Mouse (Mus musculus) myocyte (in vitro differentiated cells): ENCODE data around the gene Bag5. TPM values are rescaled to one million over a fixed set of nuclear protein-coding genes. Genes with fewer than 3 reads are reported as not detected.
"Not testable (repeated sequence)": the region's sequence is repeated elsewhere in the genome, so short reads cannot be mapped to it uniquely, and the experiment has no call there.

Experiments
- H3K27me3 ChIP-seq: one replicate; pipeline ENCODE4 v1.6.1; 2011; ENCODE audit not compliant: control insufficient read depth, insufficient read depth, insufficient read length
- H3K36me3 ChIP-seq: one replicate; pipeline ENCODE4 v1.6.1; 2011; ENCODE audit not compliant: control insufficient read depth, insufficient read depth
- H3K4me2 ChIP-seq: one replicate; pipeline ENCODE4 v1.6.1; 2011; ENCODE audit warnings: low read depth, control low read depth
- H3K4me3 ChIP-seq: one replicate; pipeline ENCODE4 v1.5.1; 2011; ENCODE audit warnings: mild to moderate bottlenecking, control low read depth, moderate library complexity
- H3K79me2 ChIP-seq: one replicate; pipeline ENCODE4 v1.6.1; 2011; ENCODE audit not compliant: control insufficient read depth, insufficient read depth
- H3ac ChIP-seq: one replicate; pipeline ENCODE4 v1.6.1; 2011; ENCODE audit not compliant: control insufficient read depth, insufficient read length
- CEBPB ChIP-seq: IDR thresholded peaks from 2 replicates; pipeline ENCODE4 v1.6.1; 2011; ENCODE audit warnings: mild to moderate bottlenecking, moderate library complexity; ENCODE audit not compliant: poor library complexity, insufficient read depth, severe bottlenecking
- E2F4 ChIP-seq: IDR thresholded peaks from one replicate; pipeline ENCODE4 v1.6.1; 2011; ENCODE audit warnings: mild to moderate bottlenecking, control low read depth, moderate library complexity; ENCODE audit not compliant: insufficient read depth
- MAX ChIP-seq: IDR thresholded peaks from one replicate; pipeline ENCODE4 v1.6.1; 2011; ENCODE audit warnings: low read depth, mild to moderate bottlenecking, control low read depth
- MYOD1 ChIP-seq, 3 experiments: IDR thresholded peaks; one replicate each; pipeline ENCODE4 v1.6.1; 2011; ENCODE audit warnings: control low read depth in 2 of 3, low read depth in 2 of 3, mild to moderate bottlenecking in 2 of 3, moderate library complexity in 1 of 3; ENCODE audit not compliant: insufficient read length in 2 of 3, control insufficient read depth in 1 of 3
- MYOG ChIP-seq, 3 experiments: IDR thresholded peaks; one replicate each; pipeline ENCODE4 v1.6.1; 2011; ENCODE audit warnings: control low read depth in 2 of 3, low read depth in 2 of 3, mild to moderate bottlenecking in 2 of 3; ENCODE audit not compliant: insufficient read length in 2 of 3, control insufficient read depth in 1 of 3, insufficient read depth in 1 of 3
- POLR2A ChIP-seq: IDR thresholded peaks from one replicate; pipeline ENCODE4 v1.6.1; 2011; ENCODE audit warnings: low read depth, mild to moderate bottlenecking, control low read depth, moderate library complexity; ENCODE audit not compliant: insufficient read length
- POLR2AphosphoS2 ChIP-seq: IDR thresholded peaks from one replicate; pipeline ENCODE4 v1.6.1; 2011; ENCODE audit warnings: low read depth, control low read depth; ENCODE audit not compliant: insufficient read length
- REST ChIP-seq: IDR thresholded peaks from one replicate; pipeline ENCODE4 v1.6.1; 2011; ENCODE audit warnings: mild to moderate bottlenecking, control low read depth, moderate library complexity; ENCODE audit not compliant: insufficient read depth, insufficient read length
- SRF ChIP-seq: IDR thresholded peaks from one replicate; pipeline ENCODE4 v1.6.1; 2011; ENCODE audit warnings: low read depth; ENCODE audit not compliant: control insufficient read depth, insufficient read length
- TCF12 ChIP-seq: IDR thresholded peaks from one replicate; pipeline ENCODE4 v1.6.1; 2011; ENCODE audit warnings: mild to moderate bottlenecking, control low read depth; ENCODE audit not compliant: poor library complexity, insufficient read depth, severe bottlenecking
- TCF3 ChIP-seq: IDR thresholded peaks from one replicate; pipeline ENCODE4 v1.6.1; 2011; ENCODE audit warnings: low read depth, control low read depth; ENCODE audit not compliant: insufficient read length
- USF1 ChIP-seq: IDR thresholded peaks from one replicate; pipeline ENCODE4 v1.6.1; 2011; ENCODE audit warnings: low read depth, mild to moderate bottlenecking, control low read depth, moderate library complexity
- polyA plus RNA-seq: library from polyadenylated mRNA; unstranded; fragments of >200 nt; fragmentation: generic; extraction: Trizol; gene quantifications from one replicate; pipeline ENCODE4 v1.2.1, GENCODE M21; 2012; ENCODE audit warnings: missing spikeins

Gene Bag5
- polyA plus RNA-seq, 1 experiment: 20.3 TPM

- Histone ChIP-seq H3K4me2 (peak overlapping the region; percentile 65), H3K27me3 (no peaks in the 10 kb centered on the region), H3ac (no peak overlapping the region), H3K4me3 (no peak overlapping the region), H3K79me2 (no peaks in the 10 kb centered on the region), H3K36me3 (no peaks in the 10 kb centered on the region)
- no peak for TF ChIP-seq SRF
- peak in 1 of 3 experiments; percentile 84 for TF ChIP-seq MYOG (IDR thresholded peaks at IDR 0.05; ENCODE audit: control insufficient read depth in 1 of 3, insufficient read depth in 1 of 3, insufficient read length in 2 of 3, low read depth in 2 of 3)
- TF ChIP-seq TCF12: no peak
- peak in 1 of 3 experiments; percentile 92 for TF ChIP-seq MYOD1 (IDR thresholded peaks at IDR 0.05; ENCODE audit: control insufficient read depth in 1 of 3, insufficient read length in 2 of 3, low read depth in 2 of 3)
These were observed 32.2 kb upstream of the Bag5 start for GRCm38 (mm10) chr12:111745274-111745673.

DNA sequence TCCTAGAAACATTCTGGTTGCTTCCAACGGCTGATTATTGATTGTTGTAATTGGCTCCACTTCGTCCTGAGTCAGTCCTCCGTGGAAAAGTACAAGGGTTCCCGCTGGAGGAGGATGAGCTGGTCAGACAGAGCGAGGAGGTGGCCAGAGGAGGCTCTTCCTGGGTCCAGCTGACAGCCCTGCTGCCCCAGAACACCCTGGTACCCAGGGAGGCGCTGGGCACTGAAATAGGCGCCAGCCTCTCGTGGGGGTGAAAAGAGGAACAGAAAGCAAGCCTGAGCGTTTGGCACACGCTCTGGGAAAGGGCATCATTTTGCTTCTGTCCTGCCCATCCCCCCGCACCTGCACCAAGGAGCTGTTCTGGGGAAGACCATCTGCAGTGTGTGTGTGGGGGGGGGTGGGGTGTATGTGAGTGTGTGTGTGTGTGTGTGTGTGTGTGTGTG is 30.9 kb upstream of the Bag5 start:
- TF ChIP-seq CEBPB: no peak
- TF ChIP-seq POLR2AphosphoS2: no peak
- TF ChIP-seq USF1: no peak
- no peak for TF ChIP-seq MYOD1 (IDR thresholded peaks at IDR 0.05; ENCODE audit: control insufficient read depth in 1 of 3, insufficient read length in 2 of 3, low read depth in 2 of 3)
- no peak for TF ChIP-seq E2F4
- no peak for TF ChIP-seq TCF12
- Histone ChIP-seq H3K36me3 (no peaks in the 10 kb centered on the region), H3ac (no peak overlapping the region), H3K4me2 (no peak overlapping the region), H3K79me2 (no peaks in the 10 kb centered on the region), H3K27me3 (no peaks in the 10 kb centered on the region), H3K4me3 (no peak overlapping the region)

DNA sequence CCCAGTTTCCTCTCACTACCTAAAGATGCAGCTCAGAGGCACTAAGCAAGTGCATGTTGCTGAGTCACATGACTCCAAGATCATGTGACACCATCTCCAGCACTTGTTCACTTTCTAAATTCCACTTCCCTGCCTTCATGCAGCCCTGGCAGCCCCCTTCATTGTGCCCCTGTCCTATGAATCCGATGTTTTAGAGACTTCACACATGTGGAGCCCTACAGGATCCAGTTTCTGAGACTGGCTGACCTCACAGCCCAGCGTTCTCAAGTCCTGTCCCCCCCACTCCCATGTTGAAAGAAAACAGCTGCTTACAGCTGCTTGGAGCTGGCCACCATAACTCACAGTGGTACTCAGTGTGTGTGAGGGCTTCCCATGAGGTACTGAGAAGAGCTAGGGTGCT is 30.4 kb upstream of the Bag5 start:
- Histone ChIP-seq H3ac (no peak overlapping the region), H3K36me3 (no peaks in the 10 kb centered on the region), H3K4me3 (no peak overlapping the region), H3K27me3 (no peaks in the 10 kb centered on the region), H3K4me2 (no peak overlapping the region), H3K79me2 (no peaks in the 10 kb centered on the region)
- no peak for TF ChIP-seq POLR2AphosphoS2
- no peak for TF ChIP-seq REST
- TF ChIP-seq MYOG (IDR thresholded peaks at IDR 0.05; ENCODE audit: control insufficient read depth in 1 of 3, insufficient read depth in 1 of 3, insufficient read length in 2 of 3, low read depth in 2 of 3): peak in 1 of 3 experiments; percentile 3
- TF ChIP-seq MAX: no peak
- TF ChIP-seq USF1: peak; percentile 73
- TF ChIP-seq TCF3: no peak
- TF ChIP-seq CEBPB: no peak
- no peak for TF ChIP-seq POLR2A
- no peak for TF ChIP-seq E2F4
- TF ChIP-seq TCF12: no peak
- TF ChIP-seq SRF: no peak
- no peak for TF ChIP-seq MYOD1 (IDR thresholded peaks at IDR 0.05; ENCODE audit: control insufficient read depth in 1 of 3, insufficient read length in 2 of 3, low read depth in 2 of 3)

DNA sequence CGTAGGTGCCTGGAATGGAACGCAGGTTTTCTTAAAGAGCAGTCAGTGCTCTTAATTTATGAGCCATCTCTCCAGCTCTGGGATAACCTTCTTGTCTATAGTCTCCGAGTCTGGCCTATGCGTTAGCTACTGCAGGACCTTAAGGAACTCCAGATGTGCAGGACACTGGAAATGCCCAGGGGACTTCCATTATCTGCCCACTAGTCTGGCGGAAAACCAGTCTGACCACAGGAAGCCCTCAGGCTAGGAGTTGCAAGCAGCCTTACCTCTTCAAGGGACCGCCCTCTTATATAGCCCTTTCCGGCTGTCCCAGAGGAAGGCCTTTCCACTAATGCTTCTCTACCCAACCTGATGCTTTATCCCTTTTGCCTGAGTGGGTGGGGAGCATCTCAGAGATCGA is 28.3 kb upstream of the Bag5 start:
- TF ChIP-seq TCF12: no peak
- TF ChIP-seq REST: no peak
- no peak for TF ChIP-seq TCF3
- TF ChIP-seq USF1: no peak
- no peak for TF ChIP-seq SRF
- Histone ChIP-seq H3K79me2 (no peaks in the 10 kb centered on the region), H3ac (no peak overlapping the region), H3K4me2 (no peak overlapping the region), H3K4me3 (no peak overlapping the region), H3K27me3 (no peaks in the 10 kb centered on the region), H3K36me3 (no peaks in the 10 kb centered on the region)

DNA sequence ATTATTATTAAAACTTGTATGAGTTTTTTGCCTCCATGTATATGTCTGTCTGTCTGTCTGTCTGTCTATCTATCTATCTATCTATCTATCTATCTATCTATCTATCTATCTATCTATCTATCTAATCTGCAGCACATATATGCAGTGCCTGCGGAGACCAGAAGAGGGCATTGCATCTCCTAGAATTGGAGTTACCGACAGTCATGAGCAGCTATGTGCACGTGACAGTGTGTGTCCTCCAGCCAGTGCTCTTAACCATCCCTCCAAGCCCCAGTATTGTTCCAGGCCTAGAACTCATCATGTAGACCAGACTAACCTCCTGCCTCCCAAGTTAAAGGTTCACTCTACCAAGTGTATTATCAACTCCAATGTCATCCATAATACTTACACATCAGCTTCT is 25.7 kb upstream of the Bag5 start:
- H3K36me3 ChIP-seq: no peaks in the 10 kb centered on the region
- H3K4me2 ChIP-seq: no peak overlapping the region
- no peak for TF ChIP-seq E2F4
- peak; percentile 57 for TF ChIP-seq USF1
- H3K27me3 ChIP-seq: no peaks in the 10 kb centered on the region
- H3ac ChIP-seq: no peak overlapping the region
- no peak overlapping the region for H3K4me3 ChIP-seq
- no peaks in the 10 kb centered on the region for H3K79me2 ChIP-seq

DNA sequence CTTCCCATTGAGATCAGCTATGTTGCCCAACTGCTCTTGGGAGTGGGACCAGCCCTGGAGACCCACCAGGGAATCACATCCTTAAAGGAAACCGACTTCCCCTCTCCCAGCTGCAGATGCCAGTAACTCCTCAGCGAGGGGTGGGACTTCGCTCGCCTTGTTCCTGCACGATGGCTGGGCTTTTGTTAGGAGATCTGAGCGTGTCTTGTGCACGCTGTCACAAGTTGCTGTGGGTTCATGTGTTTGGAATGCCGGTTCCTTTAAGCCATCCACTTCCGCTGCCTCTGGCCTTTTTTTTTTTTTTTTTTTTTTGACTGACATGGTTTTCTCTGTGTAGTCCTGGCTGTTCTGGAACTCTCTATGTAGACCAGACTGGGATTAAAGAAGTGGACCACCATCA is 24.3 kb upstream of the Bag5 start:
- Histone ChIP-seq H3K27me3 (no peaks in the 10 kb centered on the region), H3K4me3 (no peak overlapping the region), H3ac (no peak overlapping the region), H3K36me3 (no peaks in the 10 kb centered on the region), H3K79me2 (no peaks in the 10 kb centered on the region), H3K4me2 (no peak overlapping the region)
- TF ChIP-seq SRF (no peak), E2F4 (no peak), MAX (no peak), POLR2AphosphoS2 (no peak), TCF12 (no peak), MYOG (IDR thresholded peaks at IDR 0.05; ENCODE audit: control insufficient read depth in 1 of 3, insufficient read depth in 1 of 3, insufficient read length in 2 of 3, low read depth in 2 of 3) (no peak), CEBPB (no peak), MYOD1 (IDR thresholded peaks at IDR 0.05; ENCODE audit: control insufficient read depth in 1 of 3, insufficient read length in 2 of 3, low read depth in 2 of 3) (no peak), TCF3 (no peak), REST (no peak), USF1 (no peak), POLR2A (no peak)

DNA sequence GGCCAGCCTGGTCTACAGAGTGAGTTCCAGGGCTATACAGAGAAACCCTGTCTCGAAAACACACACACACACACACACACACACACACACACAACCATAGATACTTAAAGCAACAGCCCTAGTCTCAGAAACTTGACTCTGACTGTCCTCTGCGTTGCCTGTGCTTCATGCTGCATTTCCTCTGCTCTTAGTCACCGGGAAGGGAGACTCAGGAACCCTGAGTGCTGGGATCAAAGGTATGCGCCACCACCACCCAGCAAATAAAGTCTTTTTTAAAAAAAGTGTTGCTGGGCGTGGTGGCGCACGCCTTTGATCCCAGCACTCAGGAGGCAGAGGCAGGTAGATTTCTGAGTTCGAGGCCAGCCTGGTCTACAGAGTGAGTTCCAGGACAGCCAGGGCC is 23.6 kb upstream of the Bag5 start:
- H3K27me3 ChIP-seq, H3K4me3 ChIP-seq, H3K36me3 ChIP-seq, H3K4me2 ChIP-seq, H3ac ChIP-seq, H3K79me2 ChIP-seq: not testable (repeated sequence)
